Mouse (Mus musculus) heart, postnatal 0 days (tissue): Measurements from ENCODE around the gene 6030445D17Rik.

Experiments
- CTCF ChIP-seq: IDR thresholded peaks from 2 replicates; pipeline ENCODE4 v1.5.1; 2016; ENCODE audit warnings: antibody characterized with exemption, control low read depth, low read depth
- EP300 ChIP-seq: IDR thresholded peaks from 2 replicates; pipeline ENCODE4 v1.6.1; 2016; ENCODE audit warnings: antibody characterized with exemption, low read depth

GRCm38 (mm10) chr4:136456516-136457218 is 5.4 kb upstream of the 6030445D17Rik start:
- TF ChIP-seq EP300 (no peak), CTCF (no peak)
